Mouse (Mus musculus) mouse embryonic stem cell (cell line): Measurements from ENCODE around the gene Rmnd5a.

Source experiments
- in situ Hi-C, 2 experiments: fragments of 300-500 bp; cut with MboI; formaldehyde crosslinking; loops; 1 replicate in 1 of 2; 3 replicates in 1 of 2; pipeline ENCODE4 v1.14.3; 2019 to 2020; ENCODE audit warnings: low sequenced_read_pairs in 2 of 2, low pct_unique_long_range_greater_than_20kb in 1 of 2, mixed read lengths in 1 of 2; ENCODE audit not compliant: unreplicated experiment in 1 of 2

The Rmnd5a gene

GRCm38 (mm10) chr6:71381654-71382053 lies 58.8 kb downstream of the Rmnd5a start:
- in situ Hi-C loops, result loop anchor here in 1 of 2 experiments (25.0 kb wide), 1 partner anchor 219 kb away; no protein-coding TSS in a partner anchor

GRCm38 (mm10) chr6:71376711-71377110 lies 63.7 kb downstream of the Rmnd5a start:
- in situ Hi-C loops, result loop anchor here in 1 of 2 experiments (25.0 kb wide), 1 partner anchor 214 kb away; no protein-coding TSS in a partner anchor

GRCm38 (mm10) chr6:71374921-71375320 lies 65.5 kb downstream of the Rmnd5a start:
- in situ Hi-C loops, result loop anchor here in 1 of 2 experiments (25.0 kb wide), 1 partner anchor 213 kb away; no protein-coding TSS in a partner anchor

GRCm38 (mm10) chr6:71374311-71374829 lies 66.1 kb downstream of the Rmnd5a start:
- in situ Hi-C loops, result no loop called here

- in situ Hi-C loops, result no loop called here
Observed at GRCm38 (mm10) chr6:71373249-71373775, 67.1 kb downstream of the Rmnd5a start, which contains the start of gene Cd8a. Gene Cd8a, plus strand, starts transcription at chr6:71373427.

GRCm38 (mm10) chr6:71372041-71372720 lies 68.3 kb downstream of the Rmnd5a start:
- in situ Hi-C loops, result no loop called here

- in situ Hi-C loops, result no loop called here
Observed at GRCm38 (mm10) chr6:71371085-71371605, 69.3 kb downstream of the Rmnd5a start.

GRCm38 (mm10) chr6:71369416-71369815 lies 71.0 kb downstream of the Rmnd5a start:
- in situ Hi-C loops, result no loop called here

GRCm38 (mm10) chr6:71363995-71364394 lies 76.4 kb downstream of the Rmnd5a start:
- in situ Hi-C loops, result no loop called here

- in situ Hi-C loops, result no loop called here
Observed at GRCm38 (mm10) chr6:71361156-71361670, 79.2 kb downstream of the Rmnd5a start.

- in situ Hi-C loops, result no loop called here
Observed at GRCm38 (mm10) chr6:71360751-71361150, 79.7 kb downstream of the Rmnd5a start.

- in situ Hi-C loops, result no loop called here
Observed at GRCm38 (mm10) chr6:71360221-71360620, 80.2 kb downstream of the Rmnd5a start.

GRCm38 (mm10) chr6:71357493-71357892 lies 82.9 kb downstream of the Rmnd5a start:
- in situ Hi-C loops, result no loop called here

GRCm38 (mm10) chr6:71353722-71354121 lies 86.7 kb downstream of the Rmnd5a start:
- in situ Hi-C loops, result no loop called here

GRCm38 (mm10) chr6:71352866-71353427 lies 87.5 kb downstream of the Rmnd5a start:
- in situ Hi-C loops, result no loop called here

- in situ Hi-C loops, result no loop called here
Observed at GRCm38 (mm10) chr6:71352201-71352600, 88.2 kb downstream of the Rmnd5a start.

GRCm38 (mm10) chr6:71351201-71351600 lies 89.2 kb downstream of the Rmnd5a start:
- in situ Hi-C loops, result no loop called here

GRCm38 (mm10) chr6:71348006-71348405 lies 92.4 kb downstream of the Rmnd5a start:
- in situ Hi-C loops, result no loop called here

GRCm38 (mm10) chr6:71341179-71341578 lies 99.3 kb downstream of the Rmnd5a start:
- in situ Hi-C loops, result no loop called here
